Comparison of ENCODE assay signal across 11 mouse cellular contexts in the genomic region with DNA sequence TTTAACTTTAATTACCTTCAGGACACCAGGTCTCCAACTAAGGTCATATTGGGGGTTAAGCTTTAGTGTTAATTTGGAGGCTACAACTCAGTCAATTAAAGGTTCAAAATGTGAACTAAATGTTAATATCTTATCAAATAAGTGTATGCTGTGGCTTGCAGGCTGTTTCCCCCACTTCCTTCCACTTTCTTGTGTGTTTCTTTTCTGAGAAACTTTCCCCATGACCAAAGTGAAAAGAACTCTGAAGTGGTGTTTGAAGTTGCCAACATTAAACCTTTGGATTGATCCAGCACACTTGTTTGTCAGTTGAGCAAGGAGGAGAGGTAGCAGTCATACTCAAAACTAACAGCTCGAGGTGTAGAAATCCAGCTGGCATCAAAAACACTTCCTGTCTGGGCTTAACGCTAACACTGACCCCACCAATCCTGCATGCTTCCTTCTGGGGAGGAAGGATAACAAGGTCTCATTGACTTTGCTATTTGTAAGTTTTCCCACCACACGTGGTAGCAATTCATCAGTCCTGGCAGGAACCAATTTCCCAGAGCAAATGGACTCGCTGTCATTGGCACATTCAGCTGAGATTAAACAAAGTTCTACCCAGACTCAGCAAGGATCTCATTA.
DNase-seq lines count a peak whose midpoint lies in the region; ATAC-seq lines count a peak whose summit lies in the region.
"Had no signal": no experiment of that assay in that cellular context is flagged by ENCODE, and none has a peak within 500 bp of the region (broad histone marks: within the 10 kb centered on the region; RNA-seq: fewer than 3 reads in every experiment).

No protein-coding gene starts in this region.

- no peaks in the 10 kb centered on the region for H3K36me3 ChIP-seq in liver, embryonic 11.5 days (ENCODE audit: control insufficient read depth, insufficient read depth, low read length)
- H3K36me3 ChIP-seq in liver, embryonic 12.5 days = no peaks in the 10 kb centered on the region
- H3K36me3 ChIP-seq in limb, embryonic 11.5 days (ENCODE audit: control insufficient read depth, insufficient read depth, low read length) = no peaks in the 10 kb centered on the region
- H3K36me3 ChIP-seq: hindbrain, embryonic 10.5 days; limb, embryonic 15.5 days had no signal

- H3K27me3 ChIP-seq in liver, embryonic 11.5 days (replicated peaks; ENCODE audit: control insufficient read depth, insufficient read depth, low read length) = no peaks in the 10 kb centered on the region
- H3K27me3 ChIP-seq in liver, embryonic 12.5 days (replicated peaks) = no peaks in the 10 kb centered on the region
- H3K27me3 ChIP-seq in limb, embryonic 11.5 days (ENCODE audit: control insufficient read depth, insufficient read depth, low read length) = no peaks in the 10 kb centered on the region
- H3K27me3 ChIP-seq: limb, embryonic 15.5 days had no signal

- no peaks in the 10 kb centered on the region for H3K4me1 ChIP-seq in liver, embryonic 11.5 days (replicated peaks; ENCODE audit: control insufficient read depth, insufficient read depth, low read length)
- no peaks in the 10 kb centered on the region for H3K4me1 ChIP-seq in liver, embryonic 12.5 days
- 0 out of 2 replicates have a peak, but pooled peaks cover 3% of the 10 kb centered on the region for H3K4me1 ChIP-seq in limb, embryonic 11.5 days (ENCODE audit: control insufficient read depth, insufficient read depth, low read length)
- H3K4me1 ChIP-seq: hindbrain, embryonic 10.5 days had no signal

- 0 out of 2 replicates have a peak, but pooled peaks have one; percentile 15 for ATAC-seq in liver, embryonic 11.5 days (replicated peaks; ENCODE audit: low FRiP score)
- no peak for ATAC-seq in liver, embryonic 12.5 days
- peak; percentile 52 for ATAC-seq in limb, embryonic 11.5 days (ENCODE audit: insufficient number of reproducible peaks, low FRiP score, low TSS enrichment, low read depth)
- no peak for ATAC-seq in CD4-positive, CD25-positive, alpha-beta regulatory T cell, adult 4 months
- ATAC-seq in erythroid progenitor cell, adult 5-6 weeks (replicated peaks; ENCODE audit: low FRiP score, poor library complexity, severe bottlenecking) = no peak

- H3K4me2 ChIP-seq in liver, embryonic 11.5 days = no peak overlapping the region
- H3K4me2 ChIP-seq in liver, embryonic 12.5 days = no peak overlapping the region
- no peak overlapping the region for H3K4me2 ChIP-seq in limb, embryonic 11.5 days (ENCODE audit: low read depth, severe bottlenecking)
- H3K4me2 ChIP-seq: limb, embryonic 15.5 days had no signal

- no peaks in the 10 kb centered on the region for H3K9me3 ChIP-seq in liver, embryonic 11.5 days (ENCODE audit: control insufficient read depth, low read length)
- H3K9me3 ChIP-seq in liver, embryonic 12.5 days (replicated peaks) = no peaks in the 10 kb centered on the region
- H3K9me3 ChIP-seq in limb, embryonic 11.5 days (ENCODE audit: control insufficient read depth, low read length) = no peaks in the 10 kb centered on the region
- H3K9me3 ChIP-seq: hindbrain, embryonic 10.5 days; limb, embryonic 15.5 days had no signal

- H3K27ac ChIP-seq in liver, embryonic 11.5 days (ENCODE audit: low read depth, low read length) = no peak overlapping the region
- no peak overlapping the region for H3K27ac ChIP-seq in liver, embryonic 12.5 days
- peak overlapping the region; percentile 3; the same call in 1 of the 2 replicates for H3K27ac ChIP-seq in limb, embryonic 11.5 days (replicated peaks; ENCODE audit: low read depth, low read length)
- H3K27ac ChIP-seq: hindbrain, embryonic 10.5 days; limb, embryonic 15.5 days had no signal

- no peak for DNase-seq in liver, embryonic 11.5 days (ENCODE audit: low spot score)
- DNase-seq in forelimb bud, embryonic 11.5 days (ENCODE audit: low read depth, low spot score) = peak; percentile 76
- DNase-seq in limb, embryonic 11.5 days (ENCODE audit: low spot score) = peak; percentile 64
- no peak for DNase-seq in testis, postnatal 10 days (ENCODE audit: low spot score)
- DNase-seq: cerebellum, adult 11-12 months; thymus, postnatal 25 days had no signal

- H3K9ac ChIP-seq in liver, embryonic 11.5 days (ENCODE audit: low read depth, low read length) = no peak overlapping the region
- no peak overlapping the region for H3K9ac ChIP-seq in liver, embryonic 12.5 days
- no peak overlapping the region for H3K9ac ChIP-seq in limb, embryonic 11.5 days (ENCODE audit: low read length)
- H3K9ac ChIP-seq: limb, embryonic 15.5 days had no signal

- H3K4me3 ChIP-seq in liver, embryonic 11.5 days (ENCODE audit: low read depth, low read length) = no peak overlapping the region
- no peak overlapping the region for H3K4me3 ChIP-seq in liver, embryonic 12.5 days
- H3K4me3 ChIP-seq in limb, embryonic 11.5 days (ENCODE audit: low read depth, low read length) = no peak overlapping the region
- H3K4me3 ChIP-seq: hindbrain, embryonic 10.5 days; limb, embryonic 15.5 days had no signal

- 7% methylated on average over 4 of the region's 4 CpGs for WGBS in liver, embryonic 11.5 days
- WGBS in liver, embryonic 12.5 days (ENCODE audit: insufficient replicate concordance) = 7% methylated on average over 4 of the region's 4 CpGs
- 6% methylated on average over 4 of the region's 4 CpGs for WGBS in limb, embryonic 11.5 days

Comparison
In these comparisons a context has a peak if more than half of its experiments do, and no peak if none do; other contexts are left out.
1. ATAC-seq: peak in liver, embryonic 11.5 days (single experiment) and limb, embryonic 11.5 days (single experiment); none in liver, embryonic 12.5 days (single experiment), CD4-positive, CD25-positive, alpha-beta regulatory T cell, adult 4 months (single experiment) and erythroid progenitor cell, adult 5-6 weeks (single experiment).
2. DNase-seq: peak in forelimb bud, embryonic 11.5 days (single experiment) and limb, embryonic 11.5 days (single experiment); none in liver, embryonic 11.5 days (single experiment) and testis, postnatal 10 days (single experiment).